Mouse (Mus musculus) right cerebral cortex, postnatal 36 days (tissue): Measurements from ENCODE around the gene Lrrc55.

Source experiments
- DNase-seq, 2 experiments: peaks; one replicate each; pipeline ENCODE4 v3.0.0; 2022; ENCODE audit warnings: low spot score in 2 of 2, mixed read lengths in 1 of 2

Lrrc55 gene

DNA sequence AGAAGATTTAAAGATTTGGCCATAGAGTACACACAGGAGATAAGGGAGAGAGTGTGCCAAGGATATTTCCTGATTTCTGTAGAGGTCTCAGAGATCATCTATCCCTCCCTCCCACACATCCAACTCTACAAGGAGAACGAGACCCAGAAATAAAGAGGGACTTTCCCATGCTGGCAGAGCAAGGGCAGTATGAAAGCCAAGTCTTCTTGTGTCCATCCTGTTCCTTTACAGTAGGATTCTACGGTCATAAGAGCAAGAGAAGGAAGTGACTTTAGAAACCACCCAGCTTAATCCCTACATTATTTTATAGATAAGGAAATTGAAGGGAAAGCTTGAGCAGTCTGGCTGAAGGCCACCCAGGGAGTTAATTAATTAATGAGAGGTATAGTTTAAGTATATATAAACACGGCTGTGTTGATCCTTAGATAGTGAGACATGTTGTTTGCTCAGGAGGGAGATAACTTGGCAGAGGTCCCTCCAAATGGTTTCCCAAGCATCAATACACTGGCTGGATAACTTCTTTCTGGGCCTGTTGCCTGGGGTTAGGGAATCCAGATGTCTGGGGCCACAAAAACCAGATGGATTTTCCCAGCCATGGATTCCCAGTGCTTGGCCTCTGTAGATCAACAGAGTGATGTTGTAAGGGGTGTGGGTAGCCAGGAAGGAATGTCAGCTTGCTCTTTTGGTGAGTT, 24.8 kb downstream of the Lrrc55 start:
- no peak for DNase-seq

DNA sequence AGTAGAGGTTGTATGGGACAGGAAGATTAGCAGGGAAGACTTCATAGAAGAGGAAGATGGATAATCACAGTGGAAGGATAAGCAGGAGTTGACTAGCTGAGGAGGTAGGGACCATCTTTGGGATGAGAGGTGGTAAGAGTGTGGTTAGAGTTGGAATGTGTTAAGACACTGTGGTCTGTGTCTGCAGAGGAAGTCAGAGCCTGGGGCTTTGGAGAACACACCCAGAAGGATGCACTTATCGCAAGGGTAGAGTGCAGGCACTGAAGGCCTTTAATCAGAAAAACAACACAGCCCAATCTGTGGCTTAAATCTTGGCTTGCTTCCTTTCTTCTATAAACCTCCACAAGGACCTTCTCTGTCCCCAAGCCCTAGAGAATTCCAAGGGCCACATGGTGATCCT, 28.7 kb downstream of the Lrrc55 start:
- DNase-seq = no peak

DNA sequence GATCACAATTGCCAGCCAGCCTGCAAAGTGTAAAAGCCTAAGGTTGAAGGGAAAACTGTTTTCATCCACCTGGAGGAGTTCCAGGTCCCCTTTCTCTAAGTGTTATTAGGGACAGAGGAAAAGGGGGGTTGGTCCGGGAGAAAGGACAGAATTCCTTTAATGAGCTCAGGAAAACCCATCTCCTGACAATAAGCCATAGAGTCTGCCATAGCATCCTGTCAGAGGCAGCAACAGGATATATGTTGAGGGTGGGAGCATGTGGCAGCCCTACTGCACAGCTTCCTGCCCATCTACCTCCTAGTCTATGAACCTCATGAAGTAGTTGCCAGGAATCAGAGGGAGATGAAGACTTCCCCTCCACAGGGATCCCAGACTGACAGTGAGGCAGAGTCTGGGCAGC, 29.4 kb downstream of the Lrrc55 start:
- DNase-seq = no peak

DNA sequence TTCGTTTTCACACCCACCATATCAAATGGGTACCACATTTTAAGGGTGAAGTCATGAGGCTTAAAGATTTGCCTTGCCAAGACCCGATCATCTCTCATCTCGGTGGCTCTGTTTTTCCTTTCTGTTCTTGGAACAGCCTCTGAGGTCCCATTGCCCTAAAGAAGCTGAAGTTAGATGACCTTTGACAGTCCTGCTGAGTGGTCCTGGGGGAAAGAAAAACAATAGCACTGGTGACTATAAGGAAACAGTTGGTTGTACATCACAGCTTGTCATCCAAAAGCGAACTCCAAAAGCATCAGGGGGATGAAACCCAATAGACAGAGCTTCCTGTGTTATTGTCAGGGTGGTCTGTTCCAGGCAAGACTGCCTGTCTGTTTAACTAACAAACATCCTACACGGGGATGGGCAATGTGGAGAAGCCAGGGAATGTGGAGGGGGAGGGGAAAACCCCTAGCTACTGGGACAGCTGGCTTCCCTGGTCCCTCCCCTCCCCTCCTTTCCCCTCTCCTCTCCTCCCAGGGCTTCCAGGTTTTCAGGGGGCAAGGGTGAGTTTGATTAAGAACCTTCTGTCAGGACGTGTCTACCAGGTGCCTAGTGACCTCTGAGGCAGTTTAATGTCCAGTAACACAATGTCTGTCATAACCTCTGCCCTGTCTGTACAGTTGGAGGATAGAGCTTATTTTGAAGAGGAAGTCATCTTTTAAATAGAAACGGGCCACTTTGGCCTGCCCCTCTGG, 33.5 kb downstream of the Lrrc55 start:
- no peak for DNase-seq

DNA sequence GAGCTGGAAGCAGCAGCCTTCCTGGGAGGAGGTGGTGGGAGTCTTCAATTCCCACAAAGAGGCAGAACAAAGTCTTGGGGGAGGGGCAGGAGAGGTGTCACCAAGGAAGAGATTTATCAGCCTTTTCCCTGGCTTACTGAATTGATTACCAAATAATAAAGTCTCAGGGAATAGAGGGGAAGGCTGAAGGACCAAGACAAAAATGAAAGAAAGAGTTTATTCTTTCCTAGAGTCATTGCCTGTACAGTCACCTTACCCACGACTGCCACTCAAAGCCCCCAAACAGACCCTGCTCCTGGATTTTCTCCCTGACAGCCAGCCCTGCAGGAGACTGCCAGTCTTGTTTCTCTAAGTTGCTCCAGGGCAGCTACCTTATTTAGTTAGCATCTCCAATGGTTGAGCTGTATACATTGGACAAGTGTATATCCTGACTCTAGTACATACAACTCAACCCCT, 35.3 kb downstream of the Lrrc55 start:
- no peak for DNase-seq

DNA sequence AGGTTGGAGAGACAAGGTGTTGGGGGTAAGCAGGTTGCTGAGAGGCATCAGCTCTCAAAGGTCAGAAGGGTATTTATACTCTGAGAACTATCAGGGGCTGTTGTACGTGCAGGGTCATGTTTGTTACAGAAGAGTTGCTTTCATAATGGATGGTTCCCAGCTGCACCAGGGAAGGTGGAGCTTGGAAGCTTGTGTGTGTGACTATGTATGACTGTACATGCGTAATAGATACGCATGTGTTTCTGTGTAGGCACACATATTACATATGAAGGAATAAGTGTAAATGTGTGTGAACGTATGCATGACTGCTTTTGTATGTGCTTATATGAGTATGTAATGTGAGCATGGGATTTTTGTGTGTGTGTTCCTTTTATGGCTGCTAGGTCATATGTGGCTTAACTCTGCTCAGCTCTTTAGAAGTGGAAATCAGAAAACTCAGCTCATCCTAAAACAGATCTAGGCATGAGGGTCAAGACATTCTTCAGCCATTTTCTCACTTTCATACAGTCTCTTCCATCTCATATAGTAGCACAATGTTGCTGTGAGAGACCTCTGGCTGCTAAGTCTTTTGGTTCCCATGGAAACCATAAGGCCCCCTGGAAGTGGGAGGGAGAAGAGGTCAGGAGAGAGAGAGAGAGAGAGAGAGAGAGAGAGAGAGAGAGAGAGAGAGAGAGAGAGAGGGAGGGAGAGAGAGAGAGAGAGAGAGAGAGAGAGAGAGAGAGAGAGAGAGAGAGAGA, 35.9 kb downstream of the Lrrc55 start:
- DNase-seq = no peak

DNA sequence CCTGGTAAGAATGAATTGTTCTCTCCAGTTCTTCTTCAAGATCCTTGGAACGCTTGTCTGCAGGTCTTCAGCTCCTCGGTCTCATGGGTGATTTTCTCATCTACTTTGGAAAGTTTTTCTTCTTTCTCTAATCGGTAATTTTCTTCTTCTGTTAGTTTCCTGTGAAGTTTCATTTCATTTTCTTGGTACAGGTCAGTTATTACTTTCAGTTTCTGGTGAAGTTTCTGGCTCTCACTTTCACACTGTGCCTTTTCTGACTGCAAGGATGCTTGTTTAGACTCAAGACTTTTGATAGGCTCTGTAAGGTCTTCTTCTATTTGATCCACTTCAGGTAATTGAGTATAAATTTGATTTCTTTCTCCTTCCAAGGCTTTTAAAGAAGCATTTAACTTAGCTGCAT, 39.6 kb downstream of the Lrrc55 start:
- DNase-seq = no peak

DNA sequence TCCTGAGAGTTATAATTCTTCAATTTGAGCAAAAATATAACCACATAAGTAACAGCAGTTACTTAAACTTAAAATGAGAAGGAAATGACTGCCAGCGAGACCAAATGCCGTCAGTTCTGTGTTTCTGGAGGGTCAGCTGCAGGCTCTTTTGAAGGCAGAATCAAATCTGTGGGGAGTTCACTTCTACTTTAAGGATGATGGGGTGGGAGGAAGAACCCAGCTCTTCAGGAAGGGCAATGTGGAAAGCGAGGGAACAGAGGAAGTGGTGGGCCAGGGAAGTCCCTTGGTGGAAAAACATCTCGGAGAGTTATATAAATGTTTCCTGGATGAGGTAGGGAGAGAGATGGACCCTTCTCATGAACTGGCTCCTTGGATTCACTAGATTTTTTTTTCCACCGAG, 40.9 kb downstream of the Lrrc55 start:
- DNase-seq = no peak

DNA sequence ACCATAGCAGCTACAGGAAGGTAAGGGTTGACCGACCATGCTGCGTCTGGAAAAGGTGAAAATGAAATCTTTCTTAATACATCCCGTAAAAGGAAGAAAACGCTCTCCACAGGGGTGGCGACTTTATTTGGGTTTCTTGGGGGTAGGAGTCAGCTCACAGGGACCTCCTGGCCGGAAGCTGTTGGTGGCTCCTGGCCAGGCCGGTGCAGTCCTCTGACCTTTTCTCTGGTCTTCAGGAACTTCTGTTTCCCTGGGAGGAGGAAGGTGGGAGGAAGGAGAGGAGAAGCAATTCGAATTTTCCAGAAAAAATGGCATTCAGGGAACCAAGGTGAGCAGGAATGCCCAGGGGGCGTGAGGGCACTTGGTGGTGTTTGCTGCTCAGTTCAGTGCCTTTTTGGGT, 41.7 kb downstream of the Lrrc55 start:
- DNase-seq = no peak

DNA sequence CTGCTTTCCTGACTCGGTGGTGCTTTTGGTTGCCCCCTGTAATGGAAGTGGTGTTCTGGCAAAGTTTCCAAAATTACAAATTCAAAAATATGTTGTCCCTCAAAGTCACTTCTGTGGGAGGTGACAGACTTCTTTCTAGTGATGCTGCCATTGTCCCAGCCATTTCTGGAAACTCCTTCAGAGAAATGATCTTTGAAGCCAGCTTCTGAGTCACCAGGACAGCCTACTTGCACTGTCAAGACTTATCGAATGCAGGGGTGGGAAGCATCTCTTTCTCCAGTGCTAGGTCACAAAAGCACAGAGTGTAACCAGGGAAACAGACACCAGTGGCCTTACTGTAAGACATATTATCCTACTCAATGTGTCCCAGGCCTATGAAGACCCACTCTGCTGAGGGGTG, 45.8 kb downstream of the Lrrc55 start:
- DNase-seq = no peak

DNA sequence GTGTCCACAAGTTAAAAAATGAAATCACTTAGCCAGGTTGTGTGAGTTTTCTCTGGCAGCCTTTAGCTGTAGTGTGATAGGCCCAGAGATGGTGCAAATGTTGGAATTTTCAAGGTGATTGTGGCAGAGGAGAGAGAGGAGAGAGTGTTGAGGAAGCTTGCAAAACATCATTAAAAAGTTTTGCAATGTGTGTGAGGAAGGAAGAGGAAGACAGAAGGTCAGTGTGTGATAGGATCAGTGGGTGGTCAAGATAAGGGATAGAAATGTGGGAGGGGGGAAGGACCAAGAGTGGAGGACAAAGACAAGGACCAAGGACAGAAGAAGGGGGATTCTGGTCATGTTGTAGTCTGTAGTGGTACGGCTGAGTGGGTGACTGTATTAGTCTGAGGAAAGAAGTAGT, 46.6 kb downstream of the Lrrc55 start:
- no peak for DNase-seq

DNA sequence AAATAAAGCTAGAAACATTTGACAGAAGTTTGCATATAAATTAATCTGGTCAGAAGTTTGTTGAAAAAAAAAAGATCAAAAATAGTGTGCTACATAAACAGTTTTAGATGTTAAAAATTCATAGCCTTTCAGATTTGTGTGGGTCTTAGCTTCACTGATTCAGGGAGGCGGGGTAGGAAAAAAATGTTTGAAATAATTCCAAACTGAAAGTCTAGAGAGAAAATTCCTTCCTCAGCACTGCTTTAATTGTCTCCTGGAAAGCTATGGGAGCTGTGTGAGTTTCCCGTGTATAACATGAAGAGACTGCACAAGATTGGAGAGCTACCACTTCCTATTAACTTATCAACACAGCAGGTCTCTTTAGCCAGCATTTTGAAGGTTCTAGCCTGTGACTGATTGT, 49.5 kb downstream of the Lrrc55 start:
- DNase-seq = no peak

DNA sequence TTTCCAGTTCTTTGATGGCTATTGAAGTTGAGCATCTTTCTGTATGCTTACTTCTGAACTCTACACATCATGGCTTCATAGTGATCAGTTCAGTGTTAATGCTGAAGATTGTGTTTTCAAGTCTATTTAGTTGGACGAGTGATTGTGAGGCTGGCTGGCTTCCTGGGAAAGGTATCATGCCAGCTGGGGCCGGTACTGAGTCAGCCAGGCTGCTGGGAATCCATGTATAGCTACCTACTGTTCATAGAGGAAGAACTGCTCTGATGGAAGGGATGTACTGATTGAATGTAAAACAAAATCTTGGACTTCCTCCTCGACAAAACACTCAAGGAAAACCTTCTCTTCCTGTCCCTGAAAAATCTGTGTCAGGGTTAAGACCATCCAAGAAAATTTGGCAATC, 51.7 kb downstream of the Lrrc55 start:
- DNase-seq = no peak

DNA sequence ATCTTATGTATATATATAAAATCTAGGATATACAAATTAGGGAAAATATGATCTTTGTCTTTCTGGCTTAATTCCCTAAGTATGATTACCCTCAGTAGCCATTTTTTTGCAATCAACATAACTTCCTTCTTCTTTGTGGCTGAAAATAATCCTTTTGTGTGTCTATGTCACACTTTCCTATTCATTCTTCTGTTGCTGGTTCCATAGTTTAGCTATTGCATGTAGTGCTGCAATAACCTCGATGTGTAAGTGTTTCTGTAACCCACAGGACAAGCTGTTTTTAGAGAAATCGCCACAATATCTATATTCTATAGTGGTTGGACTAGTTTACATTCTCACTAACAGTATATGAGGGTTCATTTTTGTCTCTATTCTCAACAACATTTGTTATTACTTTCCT, 52.1 kb downstream of the Lrrc55 start:
- no peak for DNase-seq

DNA sequence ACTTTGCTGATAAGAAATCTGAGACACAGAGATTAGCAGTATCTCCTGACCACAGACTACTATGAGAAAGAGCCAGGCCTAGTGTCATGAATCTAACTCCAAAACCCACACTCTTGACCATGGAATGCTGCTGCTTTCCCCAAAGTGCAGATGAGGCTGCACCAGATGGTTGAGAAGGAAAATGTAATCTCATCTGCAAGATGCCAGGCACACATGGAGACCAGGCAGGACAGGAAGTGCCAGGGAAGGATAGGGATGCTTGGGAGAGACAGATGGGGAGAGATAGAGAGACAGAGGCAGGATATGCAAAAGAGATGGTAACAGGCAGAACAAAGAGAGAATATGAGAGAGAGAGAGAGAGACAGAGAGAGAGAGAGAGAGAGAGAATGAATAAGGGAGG, 56.2 kb downstream of the Lrrc55 start:
- DNase-seq = no peak

DNA sequence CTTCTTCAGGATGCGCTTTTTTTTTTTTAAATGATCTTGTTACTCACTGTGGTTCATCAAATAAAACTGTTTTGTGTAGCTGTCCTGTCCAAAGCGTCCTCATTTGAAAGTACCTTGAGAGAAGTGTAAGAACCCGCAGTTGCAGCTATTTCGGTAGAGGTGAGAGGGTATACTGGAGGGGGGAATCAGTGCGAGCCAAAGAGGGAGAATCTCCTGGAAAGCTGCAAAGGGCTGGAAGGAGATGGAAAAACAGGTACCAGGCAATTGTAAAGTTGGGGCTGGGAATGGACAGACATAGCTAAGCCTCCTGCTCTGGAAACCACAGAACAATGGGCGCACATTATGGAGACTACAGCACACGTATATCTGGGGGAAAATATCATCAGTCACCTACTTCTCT, 57.2 kb downstream of the Lrrc55 start:
- DNase-seq = no peak

DNA sequence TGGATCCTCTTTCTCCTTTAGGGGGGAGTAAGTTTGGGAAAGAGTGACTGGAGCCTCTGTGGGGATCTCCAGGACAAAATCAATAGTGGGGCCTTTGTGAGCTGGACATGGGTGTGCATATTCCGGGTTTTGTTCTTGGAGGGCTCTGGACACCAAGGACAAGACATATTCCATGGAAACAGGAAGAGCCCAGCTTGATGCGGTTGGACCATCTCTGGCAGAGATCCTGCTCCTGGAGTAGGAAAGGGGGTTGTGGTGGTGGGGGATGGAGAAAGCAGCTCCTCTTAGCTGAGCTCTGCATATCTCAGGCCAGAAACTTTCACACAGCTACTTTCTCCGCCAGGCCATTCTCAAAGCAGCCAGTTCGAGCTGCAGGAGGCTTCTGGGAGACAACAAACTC, 57.6 kb downstream of the Lrrc55 start:
- no peak for DNase-seq

DNA sequence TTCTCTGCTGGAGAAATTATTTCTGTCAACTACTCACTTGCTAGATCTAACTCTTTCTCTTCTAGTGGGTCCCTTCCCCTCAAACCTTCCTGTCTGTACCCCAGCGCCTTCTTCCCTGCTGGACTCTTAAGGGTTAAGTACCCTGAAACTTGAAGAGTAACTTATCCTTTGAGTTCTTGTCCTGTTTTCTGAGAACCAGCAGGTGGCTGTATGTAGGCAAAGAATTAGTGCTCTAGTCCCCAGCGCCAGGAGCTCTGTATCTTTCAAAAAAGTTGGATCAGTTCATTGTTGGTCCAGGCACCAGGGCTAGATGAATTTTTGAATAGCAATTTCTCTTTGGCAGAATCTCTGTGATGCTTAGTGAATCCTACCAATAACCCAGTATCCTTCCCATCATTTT, 58.9 kb downstream of the Lrrc55 start:
- no peak for DNase-seq

DNA sequence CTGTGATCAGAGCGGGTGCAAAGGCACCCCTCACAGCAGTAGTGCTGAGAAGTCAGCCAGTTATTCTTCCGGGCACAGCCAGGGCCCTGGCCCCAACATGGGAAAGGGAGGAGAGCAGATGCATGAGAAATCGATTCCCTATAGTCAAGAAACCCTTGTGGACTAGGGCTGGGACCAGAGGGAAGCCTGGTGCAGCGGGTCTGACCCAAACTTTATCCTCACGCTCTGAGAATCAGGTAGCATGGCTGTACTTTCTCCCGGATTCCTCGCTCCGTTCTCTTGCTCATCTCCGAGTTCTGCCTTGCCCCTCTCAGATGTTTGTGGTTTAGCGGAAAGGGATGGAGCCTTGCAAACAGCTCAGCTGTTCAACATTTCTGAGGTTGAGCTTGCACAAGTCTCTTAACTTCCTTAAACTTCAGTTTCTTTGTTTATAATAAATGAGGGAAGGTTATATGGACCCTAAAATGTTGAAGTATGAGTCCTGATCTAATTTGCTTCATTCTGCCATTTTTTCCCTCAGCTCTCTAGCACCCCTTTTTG, 59.3 kb downstream of the Lrrc55 start:
- DNase-seq = no peak

DNA sequence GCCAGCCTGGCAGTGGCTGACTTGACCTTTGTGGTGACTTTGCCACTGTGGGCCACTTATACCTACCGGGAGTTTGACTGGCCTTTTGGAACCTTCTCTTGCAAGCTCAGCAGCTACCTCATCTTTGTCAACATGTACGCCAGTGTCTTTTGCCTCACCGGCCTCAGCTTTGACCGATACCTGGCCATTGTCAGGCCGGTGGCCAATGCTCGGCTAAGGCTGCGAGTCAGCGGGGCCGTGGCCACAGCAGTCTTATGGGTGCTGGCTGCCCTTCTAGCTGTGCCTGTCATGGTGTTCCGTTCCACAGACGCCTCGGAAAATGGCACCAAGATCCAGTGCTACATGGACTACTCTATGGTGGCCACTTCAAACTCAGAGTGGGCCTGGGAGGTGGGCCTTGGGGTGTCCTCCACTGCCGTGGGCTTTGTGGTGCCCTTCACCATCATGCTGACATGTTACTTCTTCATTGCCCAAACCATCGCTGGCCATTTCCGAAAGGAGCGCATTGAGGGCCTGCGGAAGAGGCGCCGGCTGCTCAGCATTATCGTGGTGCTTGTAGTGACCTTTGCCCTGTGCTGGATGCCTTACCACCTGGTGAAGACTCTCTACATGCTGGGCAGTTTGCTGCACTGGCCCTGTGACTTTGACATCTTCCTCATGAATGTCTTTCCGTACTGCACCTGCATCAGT, 60.0 kb downstream of the Lrrc55 start:
- DNase-seq = no peak

DNA sequence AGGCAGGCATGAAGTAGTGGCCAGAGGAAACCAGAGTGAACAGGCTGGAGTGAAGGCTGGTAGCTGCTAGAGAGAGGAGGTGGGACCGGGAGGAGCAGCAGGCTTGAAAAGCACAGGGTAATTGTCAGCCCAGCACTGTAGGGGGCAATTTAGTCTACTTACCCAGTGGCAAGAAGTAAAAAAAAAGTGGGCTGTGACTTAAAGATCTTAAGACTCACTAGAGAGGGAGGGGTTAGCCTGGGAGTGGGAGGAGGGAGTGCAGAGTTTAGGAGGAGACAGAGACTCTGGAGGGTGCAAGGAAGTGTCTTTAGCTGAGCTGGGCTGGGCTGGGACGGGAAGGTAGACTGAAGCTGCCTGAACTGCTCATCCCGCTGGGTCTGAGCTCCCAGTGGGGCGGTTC, 60.9 kb downstream of the Lrrc55 start, which contains the start of gene Aplnr:
Gene Aplnr, plus strand, starts transcription at position 137 of the 400 bp plus-strand sequence.
- DNase-seq = no peak

DNA sequence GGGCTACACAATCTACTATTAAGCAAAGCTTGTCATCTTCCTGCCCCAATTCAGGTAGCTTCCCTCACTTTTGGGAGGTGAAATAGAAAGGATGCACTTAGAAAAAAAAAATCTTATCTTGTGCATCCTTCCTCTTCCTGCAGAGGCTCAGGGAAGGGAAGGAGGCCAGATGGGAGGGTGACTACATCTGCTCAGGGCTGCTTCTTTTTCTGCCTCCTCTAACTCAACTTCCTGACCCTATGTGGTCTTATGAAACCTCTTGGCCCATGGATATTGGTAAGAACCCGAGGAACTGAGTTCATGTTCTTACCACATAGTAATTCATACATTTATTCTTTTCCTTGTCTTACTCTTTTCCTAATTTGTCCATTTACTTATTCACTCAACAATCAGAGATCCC, 61.9 kb downstream of the Lrrc55 start:
- no peak for DNase-seq
